Mouse (Mus musculus) liver, postnatal 0 days (tissue): Measurements from ENCODE around the gene Epb41l2. TPM values are rescaled to one million over a fixed set of nuclear protein-coding genes. Genes with fewer than 3 reads are reported as not detected.

ENCODE experiments used
- ATAC-seq: fragments of 200-750 bp; cut with Nextera tagmentation; 2 replicates; pipeline ENCODE4 v1.8.0; 2017; ENCODE audit warnings: mild to moderate bottlenecking, moderate library complexity
- DNase-seq: peaks from one replicate; pipeline ENCODE4 v3.0.0-alpha.2; 2016
- H3K27ac ChIP-seq: fragments of 300-500 bp; sonication (generic); 2 replicates; pipeline ENCODE4 v1.5.1; 2014; ENCODE audit warnings: antibody characterized with exemption, moderate library complexity, mild to moderate bottlenecking, low read depth
- H3K27me3 ChIP-seq: fragments of 300-500 bp; sonication (generic); 2 replicates; pipeline ENCODE4 v1.6.1; 2014; ENCODE audit warnings: low read length, control low read depth, mixed read lengths; ENCODE audit not compliant: insufficient read depth
- H3K36me3 ChIP-seq: fragments of 300-500 bp; sonication (generic); replicated peaks from 2 replicates; pipeline ENCODE4 v1.6.1; 2014; ENCODE audit warnings: mild to moderate bottlenecking, control low read depth, low read length, moderate library complexity, mixed read lengths; ENCODE audit not compliant: insufficient read depth
- H3K4me1 ChIP-seq: fragments of 300-500 bp; sonication (generic); 2 replicates; pipeline ENCODE4 v1.6.1; 2014; ENCODE audit warnings: antibody characterized with exemption, mild to moderate bottlenecking, control low read depth; ENCODE audit not compliant: insufficient read depth
- H3K4me2 ChIP-seq: fragments of 300-500 bp; sonication (generic); 2 replicates; pipeline ENCODE4 v1.6.1; 2014; ENCODE audit warnings: low read depth, mild to moderate bottlenecking, low read length, moderate library complexity, mixed read lengths
- H3K4me3 ChIP-seq: fragments of 300-500 bp; sonication (generic); 2 replicates; pipeline ENCODE4 v1.5.1; 2014; ENCODE audit warnings: low read depth, low read length
- H3K9ac ChIP-seq: fragments of 300-500 bp; sonication (generic); replicated peaks from 2 replicates; pipeline ENCODE4 v1.6.1; 2014; ENCODE audit warnings: mild to moderate bottlenecking, moderate library complexity
- H3K9me3 ChIP-seq: fragments of 300-500 bp; sonication (generic); 2 replicates; pipeline ENCODE4 v1.6.1; 2016; ENCODE audit warnings: mild to moderate bottlenecking, control low read depth, low read length, mixed read lengths
- CTCF ChIP-seq: sonication (generic); IDR thresholded peaks from 2 replicates; pipeline ENCODE4 v1.5.1; 2016; ENCODE audit warnings: antibody characterized with exemption, low read depth
- EP300 ChIP-seq: IDR thresholded peaks from 2 replicates; pipeline ENCODE4 v1.6.1; 2016; ENCODE audit warnings: antibody characterized with exemption, low read depth, mild to moderate bottlenecking
- WGBS: fragments of 180-500 bp; shearing (Covaris S2); extraction: QIAGEN DNeasy Blood & Tissue Kit; methylation state at CpG from one replicate; pipeline ENCODE4 v1.1.7; 2014; ENCODE audit not compliant: insufficient replicate concordance; 5-methylcytosine and 5-hydroxymethylcytosine counted together
- polyA plus RNA-seq: library from polyadenylated mRNA; unstranded; fragments of >200 nt; fragmentation: Nextera tagmentation; extraction: Ambion mirVana; gene quantifications from 2 replicates; pipeline ENCODE4 v1.2.1, GENCODE M21; 2015

Gene Epb41l2
- polyA plus RNA-seq, 1 experiment from 2014 or later, result 7.8 TPM

DNA sequence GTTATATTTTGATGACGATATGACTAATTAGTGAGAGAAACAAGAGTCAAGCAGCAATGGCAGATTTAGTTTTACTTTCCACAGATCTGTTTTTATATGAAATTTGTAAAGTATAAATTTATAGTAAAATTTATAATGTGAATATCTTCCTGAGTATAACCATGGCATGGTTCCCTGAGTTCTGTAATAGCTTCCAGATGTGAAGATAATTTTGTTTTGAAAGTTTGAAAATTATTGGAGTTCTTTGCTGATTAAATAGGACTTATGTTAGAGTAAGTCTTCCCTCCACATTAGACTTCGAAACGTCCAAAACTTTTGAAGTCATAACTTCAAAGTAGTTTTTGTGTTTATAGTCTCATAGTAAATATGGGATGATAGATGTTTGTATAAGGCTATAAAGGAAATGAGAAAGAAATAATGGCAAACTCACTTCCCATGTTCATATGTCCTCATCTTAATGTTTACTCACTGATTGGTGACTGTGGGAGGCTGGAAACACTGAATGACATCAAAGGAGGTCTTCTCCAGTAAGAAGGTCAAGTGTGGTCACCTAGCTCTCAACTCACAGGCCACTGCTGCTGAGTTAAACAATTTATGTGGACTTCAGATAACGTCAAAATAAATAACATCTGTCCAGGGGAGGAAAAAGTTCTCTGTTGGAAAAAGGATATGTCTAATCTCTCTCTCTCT lies 26.1 kb upstream of the Epb41l2 start:
- Histone ChIP-seq H3K36me3 (no peaks in the 10 kb centered on the region), H3K27ac (no peak overlapping the region), H3K27me3 (no peaks in the 10 kb centered on the region), H3K4me2 (no peak overlapping the region), H3K9ac (no peak overlapping the region), H3K9me3 (no peaks in the 10 kb centered on the region), H3K4me1 (no peaks in the 10 kb centered on the region), H3K4me3 (no peak overlapping the region)
- TF ChIP-seq EP300, result no peak
- no peak for TF ChIP-seq CTCF
- no peak for DNase-seq
- ATAC-seq, result no peak
- WGBS, result 74% methylated on average over 4 of the region's 4 CpGs

DNA sequence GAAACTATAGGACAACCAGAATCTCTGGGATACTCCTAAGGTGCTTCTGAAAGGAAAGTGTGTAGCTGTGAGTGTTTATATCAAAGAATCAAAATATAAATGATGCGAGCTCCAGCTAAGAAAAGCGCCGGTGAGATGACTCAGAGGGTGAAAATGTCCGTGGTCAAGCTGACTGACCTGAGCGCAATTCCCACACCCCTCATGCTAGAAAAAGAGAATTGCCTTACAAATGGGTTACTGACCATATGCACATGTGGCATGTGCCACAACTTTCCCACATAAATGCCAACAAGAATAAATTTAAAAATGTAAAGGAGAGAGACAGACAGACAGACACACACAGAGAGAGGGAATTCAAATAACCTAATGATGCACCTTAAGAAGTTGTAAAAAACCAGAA lies 18.9 kb upstream of the Epb41l2 start:
- WGBS, result 85% methylated on average over 5 of the region's 5 CpGs
- TF ChIP-seq EP300 (no peak), CTCF (no peak)
- no peaks in the 10 kb centered on the region for H3K36me3 ChIP-seq
- H3K4me2 ChIP-seq, result no peak overlapping the region
- DNase-seq, result no peak
- no peaks in the 10 kb centered on the region for H3K9me3 ChIP-seq
- no peaks in the 10 kb centered on the region for H3K4me1 ChIP-seq
- no peak overlapping the region for H3K9ac ChIP-seq
- ATAC-seq, result no peak
- no peaks in the 10 kb centered on the region for H3K27me3 ChIP-seq
- no peak overlapping the region for H3K27ac ChIP-seq
- H3K4me3 ChIP-seq, result no peak overlapping the region

DNA sequence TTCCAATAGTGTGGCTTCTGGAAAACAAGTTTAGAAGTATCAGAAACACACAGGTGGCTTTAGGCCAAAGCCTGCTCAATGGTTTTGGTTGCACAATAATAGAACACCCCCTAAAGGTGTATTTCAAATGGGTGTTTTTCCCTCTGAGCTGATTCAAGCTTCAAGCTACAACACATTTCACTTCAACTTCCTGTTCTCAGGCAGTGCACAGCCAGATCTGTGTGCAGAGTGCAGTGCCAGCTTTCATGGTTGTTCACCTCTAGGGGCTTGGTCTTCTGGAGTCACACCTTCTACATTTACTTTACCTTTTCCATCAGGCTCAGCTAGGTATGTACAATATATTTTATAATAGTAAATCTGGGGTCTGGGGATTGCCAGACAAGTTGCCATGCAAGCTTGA lies 16.8 kb upstream of the Epb41l2 start:
- TF ChIP-seq EP300 (no peak), CTCF (no peak)

DNA sequence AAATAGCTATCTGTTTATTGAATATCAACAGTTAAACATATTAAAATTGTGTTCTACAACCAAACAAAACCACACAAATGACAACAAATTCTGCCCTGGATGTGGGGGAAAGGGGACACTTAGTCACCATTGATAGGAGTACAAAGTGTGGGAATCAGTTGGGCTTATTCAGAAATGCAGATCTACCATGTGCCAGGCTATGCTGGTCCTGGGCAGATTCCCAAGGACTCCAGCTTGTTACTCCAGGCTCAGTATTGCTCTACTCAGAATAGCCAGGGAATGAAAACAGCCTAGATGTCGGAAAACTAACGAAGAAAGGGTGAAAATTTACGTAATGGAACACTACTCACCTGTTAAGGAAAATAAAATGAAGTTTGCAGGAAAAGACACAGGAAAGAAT lies 5.7 kb upstream of the Epb41l2 start:
- no peak overlapping the region for H3K9ac ChIP-seq
- no peak overlapping the region for H3K27ac ChIP-seq
- H3K4me1 ChIP-seq, result no peaks in the 10 kb centered on the region
- H3K4me2 ChIP-seq, result no peak overlapping the region
- no peak for TF ChIP-seq EP300
- no peak for TF ChIP-seq CTCF
- no peak for DNase-seq
- no peaks in the 10 kb centered on the region for H3K36me3 ChIP-seq
- H3K9me3 ChIP-seq, result no peaks in the 10 kb centered on the region
- H3K27me3 ChIP-seq, result no peaks in the 10 kb centered on the region
- H3K4me3 ChIP-seq, result no peak overlapping the region
- WGBS, result 83% methylated on average over 3 of the region's 3 CpGs
- ATAC-seq, result no peak

More for the DNA sequence above, 16.8 kb upstream of the Epb41l2 start:
- H3K4me2 ChIP-seq, result no peak overlapping the region
- no peak for ATAC-seq
- H3K27ac ChIP-seq, result no peak overlapping the region
- H3K27me3 ChIP-seq, result no peaks in the 10 kb centered on the region
- no peaks in the 10 kb centered on the region for H3K9me3 ChIP-seq
- DNase-seq, result no peak
- H3K36me3 ChIP-seq, result no peaks in the 10 kb centered on the region
- H3K4me1 ChIP-seq, result no peaks in the 10 kb centered on the region
- no peak overlapping the region for H3K4me3 ChIP-seq
- H3K9ac ChIP-seq, result no peak overlapping the region

DNA sequence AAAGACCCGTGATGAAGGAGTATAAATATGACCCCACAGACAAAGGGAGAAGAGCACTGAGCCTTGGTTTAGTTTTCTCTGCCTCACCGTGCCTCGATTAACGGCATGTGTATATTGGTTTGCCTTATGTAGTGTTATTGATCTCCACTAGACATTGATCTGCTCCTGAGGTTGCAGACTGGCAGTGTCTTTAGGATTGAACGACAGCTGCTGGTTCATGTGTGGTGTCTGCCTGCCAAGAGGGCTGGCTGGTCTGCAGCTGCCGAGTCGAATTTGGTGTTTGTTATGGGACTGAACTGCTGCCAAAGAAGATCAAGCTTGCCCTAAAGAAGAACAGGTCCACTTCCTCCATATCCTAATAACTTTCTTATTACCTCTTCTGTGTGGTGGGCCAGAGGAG lies 5.2 kb upstream of the Epb41l2 start:
- no peak for TF ChIP-seq CTCF
- TF ChIP-seq EP300, result no peak
- Histone ChIP-seq H3K27me3 (no peaks in the 10 kb centered on the region), H3K9me3 (no peaks in the 10 kb centered on the region), H3K4me3 (no peak overlapping the region), H3K27ac (no peak overlapping the region), H3K4me1 (0 out of 2 replicates have a peak, but pooled peaks cover 2% of the 10 kb centered on the region), H3K36me3 (no peaks in the 10 kb centered on the region), H3K4me2 (no peak overlapping the region), H3K9ac (no peak overlapping the region)
- 78% methylated on average over 7 of the region's 7 CpGs for WGBS
- DNase-seq (no peak), ATAC-seq (no peak)

DNA sequence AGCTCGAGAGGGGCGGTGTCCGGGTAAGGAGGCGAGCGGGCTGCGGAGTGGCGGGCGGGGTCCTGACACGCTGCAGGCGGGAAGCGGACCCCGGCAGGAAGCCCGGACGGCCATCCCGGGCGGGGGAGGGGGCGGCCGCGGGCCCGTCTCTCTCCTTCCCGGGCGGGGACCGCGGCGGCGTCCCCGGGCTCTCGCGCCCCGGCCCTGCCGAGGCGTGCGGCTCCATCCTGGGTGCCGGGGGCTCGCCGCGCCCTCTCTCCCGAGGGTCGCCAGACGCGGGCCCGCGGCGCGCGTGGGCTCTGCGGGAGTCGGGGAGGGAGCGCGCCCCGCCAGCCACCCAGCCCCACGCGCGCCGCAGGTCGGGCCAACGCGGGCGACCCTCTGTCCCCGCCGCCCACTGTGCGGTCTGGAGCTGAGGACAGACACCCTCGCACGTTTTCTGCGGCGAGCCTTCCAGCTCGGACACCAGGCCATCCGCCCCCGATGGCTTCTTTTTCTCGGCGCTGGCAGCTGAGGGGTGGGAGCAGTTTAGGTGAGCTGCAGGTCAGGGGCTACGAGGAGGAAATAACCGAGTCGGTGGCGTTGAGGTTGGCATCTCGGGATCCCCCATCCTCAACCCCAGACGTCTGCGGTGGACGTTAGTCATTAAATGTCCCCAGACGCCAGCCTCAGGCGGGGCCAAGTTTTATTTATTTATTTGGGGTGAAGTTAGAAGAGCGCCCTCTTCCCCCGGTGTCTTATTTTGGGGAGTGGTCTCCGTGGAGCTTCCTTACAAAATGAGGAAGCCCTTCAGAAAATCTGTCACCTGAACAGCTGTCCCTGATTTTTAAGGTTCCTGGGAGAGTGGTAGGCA lies 587 bp downstream of the Epb41l2 start:
- Histone ChIP-seq H3K27ac (peak overlapping the region; percentile 76), H3K27me3 (no peaks in the 10 kb centered on the region), H3K36me3 (no peaks in the 10 kb centered on the region), H3K4me1 (peaks cover 9% of the 10 kb centered on the region; the same call in 1 of the 2 replicates), H3K9ac (peak overlapping the region; percentile 83), H3K4me3 (peak overlapping the region; percentile 91), H3K9me3 (no peaks in the 10 kb centered on the region), H3K4me2 (peak overlapping the region; percentile 95)
- TF ChIP-seq CTCF (no peak), EP300 (no peak)
- peak; percentile 73 for ATAC-seq
- DNase-seq, result peak; percentile 24
- WGBS, result under 1% methylated on average over 53 of the region's 84 CpGs
